Mouse (Mus musculus) pancreas, adult 10 weeks (tissue): ENCODE measurements around the gene Mrps7. TPM values are rescaled to one million over a fixed set of nuclear protein-coding genes. Genes with fewer than 3 reads are reported as not detected.

Experiments used
- polyA plus RNA-seq: library from polyadenylated mRNA; stranded (reverse); fragments of 350-450 nt; fragmentation: Illumina TruSeq; extraction: RNeasy Lipid Tissue Mini Kit (QIAGEN cat#74804); gene quantifications from one replicate; pipeline ENCODE4 v1.2.3, GENCODE M21; 2015; ENCODE audit warnings: low read depth, low replicate concordance; ENCODE audit not compliant: insufficient read depth

The Mrps7 gene
- polyA plus RNA-seq, result 16.0 TPM

DNA sequence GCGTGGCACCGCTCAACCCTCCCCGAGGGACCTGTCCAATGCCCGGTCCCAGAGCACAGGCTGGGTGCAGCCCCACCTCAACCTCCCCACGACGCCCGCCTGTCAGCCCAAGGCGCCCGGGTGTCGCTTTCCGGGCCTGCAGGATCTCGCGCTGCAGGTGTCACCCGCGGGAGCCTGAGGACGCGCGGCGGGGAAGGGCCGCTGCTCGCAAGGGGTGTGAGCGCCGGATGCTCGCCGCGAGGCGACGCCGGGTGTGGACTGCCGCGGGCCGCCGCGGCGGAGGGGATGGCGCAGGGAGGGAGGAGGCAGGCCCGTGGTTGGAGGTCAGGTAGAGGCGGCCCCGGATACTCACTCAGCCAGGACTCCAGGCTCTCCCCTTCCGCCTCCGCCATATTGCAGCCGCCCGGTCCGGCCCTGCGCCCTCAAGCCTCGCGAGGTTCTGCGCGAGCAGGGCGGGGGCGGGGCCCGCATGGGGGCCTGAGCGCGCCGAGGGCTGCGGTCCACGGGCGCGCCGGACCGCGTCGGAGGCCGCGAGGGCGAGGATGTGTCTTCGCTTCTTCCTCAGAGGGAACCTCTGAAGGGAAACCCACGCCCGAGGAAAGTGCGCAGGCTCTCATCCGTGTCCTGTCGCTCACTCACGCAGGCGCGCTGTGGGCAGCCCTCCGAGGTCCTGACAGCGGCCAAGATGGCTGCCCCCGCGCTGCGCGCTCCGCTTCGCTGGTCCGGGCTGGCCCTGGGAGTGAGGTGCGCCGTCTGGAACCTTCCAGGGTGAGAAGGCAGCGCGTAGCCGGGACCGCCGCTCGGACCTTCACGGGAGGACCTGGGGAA is at the start of gene Mrps7, which contains the start of gene Gga3:
Mrps7 (plus strand) TSS at position 450 of the 828 bp plus-strand sequence.
Gga3 (minus strand) TSS at position 576 of the 828 bp plus-strand sequence.

DNA sequence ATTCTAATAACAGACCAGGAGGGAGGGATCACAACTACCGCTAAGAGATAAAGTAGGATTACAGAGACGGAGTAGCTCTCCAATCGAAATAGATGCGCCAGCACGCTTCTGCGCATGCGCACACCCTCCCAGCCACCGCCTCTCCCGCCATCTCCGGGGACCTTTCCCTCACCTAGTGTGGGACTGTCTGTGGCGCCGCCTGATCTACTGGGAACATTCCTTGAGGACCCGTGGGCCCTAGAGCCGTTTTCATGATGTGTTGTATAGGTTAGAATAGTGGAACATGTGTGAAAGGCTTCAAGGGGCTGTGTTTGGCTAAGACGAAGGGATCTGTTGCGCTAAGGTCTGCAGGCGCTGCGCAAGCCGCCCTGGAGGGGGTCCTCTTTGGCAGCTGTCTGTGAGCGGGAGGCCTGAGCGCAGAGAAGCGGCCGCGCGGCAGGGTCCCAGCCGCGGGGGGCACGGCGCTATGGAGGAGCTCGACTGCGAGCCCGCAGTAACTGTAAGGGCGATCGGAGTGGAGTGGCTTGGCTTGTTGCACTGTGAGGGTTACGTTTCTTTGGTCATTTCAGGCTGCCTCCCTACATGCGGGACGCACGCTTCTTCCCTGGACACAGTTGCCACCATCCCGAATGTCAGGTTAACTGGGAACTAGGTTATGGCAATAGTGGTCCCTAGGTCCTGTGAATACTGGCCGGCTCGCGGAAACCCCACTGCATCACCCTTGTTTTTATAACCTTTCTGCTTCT is 39.5 kb upstream of the Mrps7 start, which contains the start of gene Nup85:
Nup85 (plus strand) TSS at position 371 of the 746 bp plus-strand sequence.

DNA sequence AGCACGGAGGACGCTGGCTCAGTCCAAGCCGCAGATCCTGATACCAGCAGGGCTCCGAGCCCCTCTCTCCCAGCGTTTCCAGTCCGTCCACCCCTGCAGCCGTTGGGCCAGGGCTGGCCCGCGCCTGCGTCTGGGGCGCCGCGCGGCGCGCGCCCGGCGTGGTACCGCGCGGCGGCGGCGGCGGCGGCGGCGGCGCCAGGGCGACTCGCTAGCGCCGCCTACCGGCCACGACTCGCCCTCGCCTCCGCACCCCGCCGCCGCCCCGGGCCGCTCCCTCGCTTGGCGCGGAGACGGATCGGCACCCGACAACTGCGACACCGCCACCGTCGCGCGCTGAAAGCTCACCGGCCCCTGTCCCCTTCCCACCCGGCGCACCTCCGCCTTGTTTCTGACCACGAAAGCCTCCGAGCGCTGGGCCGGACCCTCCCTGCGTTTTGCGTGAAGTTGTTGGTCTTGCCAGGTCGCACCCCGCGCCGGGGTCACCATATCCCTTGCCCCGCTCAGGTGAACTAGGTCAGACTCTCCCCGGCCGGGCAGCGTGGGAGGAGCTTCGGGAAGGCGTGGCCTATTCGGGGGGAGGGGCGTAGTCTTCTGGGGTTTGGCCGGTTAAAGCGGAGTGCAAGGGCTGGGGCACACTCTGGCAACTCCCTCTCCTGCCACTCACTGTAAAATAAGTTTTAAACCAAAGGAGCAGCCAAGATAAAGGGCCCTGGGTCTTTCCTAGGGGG is 8.8 kb downstream of the Mrps7 start, which contains the start of gene Mif4gd:
Mif4gd (minus strand) TSS at position 560 of the 728 bp plus-strand sequence.

DNA sequence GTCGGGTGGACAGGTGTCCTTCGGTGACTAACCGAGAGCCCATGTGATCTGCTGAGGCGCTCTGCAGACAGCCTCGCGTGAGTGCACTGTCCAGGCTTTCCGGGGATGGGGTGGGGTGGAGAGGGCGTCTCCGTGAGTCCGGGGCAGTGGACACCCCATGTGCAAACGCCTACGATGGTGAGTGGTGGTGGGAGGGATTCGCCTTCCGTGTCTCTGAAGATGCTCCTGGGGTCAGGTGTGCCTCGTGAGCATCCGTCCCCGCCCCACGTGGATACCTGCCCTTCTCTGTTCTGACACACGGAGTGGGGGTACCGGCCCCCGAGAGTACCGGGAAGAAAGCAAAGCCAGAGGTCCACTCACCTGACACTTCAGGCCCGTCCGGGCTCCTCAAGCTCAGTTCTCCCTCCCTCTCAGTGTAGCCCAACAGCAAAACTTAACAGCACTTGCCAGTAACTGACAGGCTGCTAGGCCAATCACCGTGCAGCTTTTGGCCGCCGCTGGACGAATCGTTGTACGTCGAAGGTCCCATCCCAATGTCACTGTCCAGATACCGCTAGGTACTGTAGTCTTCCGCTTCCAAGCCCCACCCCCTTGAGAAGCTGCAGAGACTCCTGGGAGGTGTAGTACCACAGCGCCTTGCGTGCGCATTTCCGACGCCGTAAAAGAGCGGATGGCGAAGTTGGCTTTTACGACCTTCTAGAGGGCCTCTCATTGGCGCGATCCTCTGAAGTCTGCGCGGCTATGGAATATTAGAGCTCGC is 24.2 kb downstream of the Mrps7 start, which contains the start of gene Slc25a19:
Slc25a19 (minus strand) TSS at position 591 of the 760 bp plus-strand sequence.

Other genes starting within 250 kb of the Mrps7 start
- gene Hid1, start 236.2 kb upstream of the Mrps7 start, polyA plus RNA-seq, result 44.2 TPM
- gene Cdr2l, start 222.0 kb upstream of the Mrps7 start, polyA plus RNA-seq, result 2.5 TPM
- 26.4 TPM for gene Mrpl58, start 200.2 kb upstream of the Mrps7 start, polyA plus RNA-seq
- 161 TPM for gene Atp5h, start 184.0 kb upstream of the Mrps7 start, polyA plus RNA-seq
- gene Kctd2, start 183.8 kb upstream of the Mrps7 start, polyA plus RNA-seq, result 19.3 TPM
- gene Trim80, start 163.4 kb upstream of the Mrps7 start, polyA plus RNA-seq, result not detected
- gene Slc16a5, start 141.5 kb upstream of the Mrps7 start, polyA plus RNA-seq, result 2.6 TPM
- 1.3 TPM for gene Armc7, start 128.3 kb upstream of the Mrps7 start, polyA plus RNA-seq
- gene Nt5c, start 112.1 kb upstream of the Mrps7 start, polyA plus RNA-seq, result 14.2 TPM
- gene Jpt1, start 89.5 kb upstream of the Mrps7 start, polyA plus RNA-seq, result 22.4 TPM
- 54.9 TPM for gene Sumo2, start 67.6 kb upstream of the Mrps7 start, polyA plus RNA-seq
- gene Nup85, start 39.5 kb upstream of the Mrps7 start, polyA plus RNA-seq, result 28.3 TPM
- gene Gga3, start 126 bp downstream of the Mrps7 start, polyA plus RNA-seq, result 10.9 TPM
- 27.7 TPM for gene Mif4gd, start 9.0 kb downstream of the Mrps7 start, polyA plus RNA-seq
- gene Slc25a19, start 24.4 kb downstream of the Mrps7 start, polyA plus RNA-seq, result 8.3 TPM
- 10.1 TPM for gene Grb2, start 104.7 kb downstream of the Mrps7 start, polyA plus RNA-seq
- 5.9 TPM for gene Tmem94, start 161.5 kb downstream of the Mrps7 start, polyA plus RNA-seq
- 13.3 TPM for gene Caskin2, start 209.7 kb downstream of the Mrps7 start, polyA plus RNA-seq
- gene Tsen54, start 210.8 kb downstream of the Mrps7 start, polyA plus RNA-seq, result 11.0 TPM
- 66.6 TPM for gene Llgl2, start 220.1 kb downstream of the Mrps7 start, polyA plus RNA-seq